Mouse (Mus musculus) midbrain, embryonic 10.5 days (tissue): ENCODE measurements around the gene Il18. TPM values are rescaled to one million over a fixed set of nuclear protein-coding genes. Genes with fewer than 3 reads are reported as not detected.

Experiments used
- DNase-seq: peaks from one replicate; pipeline ENCODE4 v3.0.0-alpha.2; 2017; ENCODE audit warnings: low spot score
- H3K27ac ChIP-seq: fragments of 300-500 bp; sonication (generic); replicated peaks from 2 replicates; pipeline ENCODE4 v1.5.1; 2016; ENCODE audit warnings: mild to moderate bottlenecking
- H3K27me3 ChIP-seq: fragments of 300-500 bp; sonication (generic); 2 replicates; pipeline ENCODE4 v1.6.1; 2016; ENCODE audit warnings: low read depth, mild to moderate bottlenecking; ENCODE audit not compliant: poor library complexity, severe bottlenecking
- H3K36me3 ChIP-seq: fragments of 300-500 bp; sonication (generic); 2 replicates; pipeline ENCODE4 v1.6.1; 2016; ENCODE audit warnings: mild to moderate bottlenecking, moderate library complexity
- H3K4me1 ChIP-seq: fragments of 300-500 bp; sonication (generic); 2 replicates; pipeline ENCODE4 v1.6.1; 2016
- H3K4me3 ChIP-seq: fragments of 300-500 bp; sonication (generic); 2 replicates; pipeline ENCODE4 v1.5.1; 2016; ENCODE audit warnings: mild to moderate bottlenecking, moderate library complexity
- H3K9me3 ChIP-seq: fragments of 300-500 bp; sonication (generic); replicated peaks from 2 replicates; pipeline ENCODE4 v1.6.1; 2016; ENCODE audit warnings: mild to moderate bottlenecking
- WGBS: fragments of 180-500 bp; shearing (Covaris S2); methylation state at CpG from one replicate; pipeline ENCODE4 v1.1.7; 2016; 5-methylcytosine and 5-hydroxymethylcytosine counted together
- polyA plus RNA-seq: library from polyadenylated mRNA; unstranded; fragments of >200 nt; fragmentation: Nextera tagmentation; extraction: Ambion mirVana; gene quantifications from 2 replicates; pipeline ENCODE4 v1.2.1, GENCODE M21; 2016

The Il18 gene
- polyA plus RNA-seq, 1 experiment from 2014 or later, result 8.9 TPM

DNA sequence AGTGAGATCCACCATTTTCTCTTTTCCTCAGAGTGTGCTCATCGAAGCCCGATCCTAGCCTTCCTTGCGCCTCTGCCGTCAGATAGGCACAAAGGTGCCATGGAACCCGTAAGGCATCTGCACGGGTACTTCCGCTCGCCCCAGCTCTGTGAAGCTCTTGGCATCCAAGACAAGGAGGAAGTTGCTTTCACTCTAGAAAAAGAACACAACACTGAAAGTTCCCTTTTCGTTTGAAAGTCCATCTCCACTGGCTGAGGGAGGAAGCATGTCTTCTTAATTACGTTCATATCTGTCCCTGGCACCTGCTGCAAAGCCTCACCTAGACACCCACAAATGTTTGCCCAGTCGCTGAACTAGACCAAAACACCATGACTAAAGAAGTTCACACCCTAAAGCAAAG is 21.3 kb upstream of the Il18 start:
- no peaks in the 10 kb centered on the region for H3K36me3 ChIP-seq
- DNase-seq, result no peak
- 87% methylated on average over 11 of the region's 11 CpGs for WGBS

DNA sequence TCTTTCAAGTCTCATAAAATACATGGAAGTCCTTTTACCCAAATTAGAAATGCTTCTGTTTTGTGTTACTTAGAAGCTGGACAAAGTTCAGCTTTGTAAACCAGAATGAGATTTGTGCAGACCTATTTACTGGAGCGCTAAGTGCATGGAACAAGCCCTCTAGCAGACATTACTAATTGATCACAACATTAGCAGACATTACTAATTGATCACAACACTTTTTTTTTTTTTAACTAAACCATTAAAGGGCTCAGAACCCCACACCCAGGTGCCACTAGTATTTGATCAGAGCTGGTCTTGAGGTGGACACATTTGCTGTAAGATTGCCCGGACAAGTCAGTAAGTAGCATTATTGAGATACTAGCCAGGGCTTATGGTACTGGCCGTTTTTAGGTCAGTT is 20.8 kb upstream of the Il18 start:
- WGBS, result 82% methylated on average over 3 of the region's 3 CpGs
- no peak for DNase-seq
- Histone ChIP-seq H3K9me3 (no peaks in the 10 kb centered on the region), H3K27me3 (no peaks in the 10 kb centered on the region), H3K36me3 (no peaks in the 10 kb centered on the region), H3K4me1 (no peaks in the 10 kb centered on the region), H3K27ac (no peak overlapping the region), H3K4me3 (no peak overlapping the region)

More for the DNA sequence above, 21.3 kb upstream of the Il18 start:
- H3K4me3 ChIP-seq, result no peak overlapping the region
- no peaks in the 10 kb centered on the region for H3K4me1 ChIP-seq
- no peaks in the 10 kb centered on the region for H3K27me3 ChIP-seq
- no peak overlapping the region for H3K27ac ChIP-seq
- H3K9me3 ChIP-seq, result no peaks in the 10 kb centered on the region

DNA sequence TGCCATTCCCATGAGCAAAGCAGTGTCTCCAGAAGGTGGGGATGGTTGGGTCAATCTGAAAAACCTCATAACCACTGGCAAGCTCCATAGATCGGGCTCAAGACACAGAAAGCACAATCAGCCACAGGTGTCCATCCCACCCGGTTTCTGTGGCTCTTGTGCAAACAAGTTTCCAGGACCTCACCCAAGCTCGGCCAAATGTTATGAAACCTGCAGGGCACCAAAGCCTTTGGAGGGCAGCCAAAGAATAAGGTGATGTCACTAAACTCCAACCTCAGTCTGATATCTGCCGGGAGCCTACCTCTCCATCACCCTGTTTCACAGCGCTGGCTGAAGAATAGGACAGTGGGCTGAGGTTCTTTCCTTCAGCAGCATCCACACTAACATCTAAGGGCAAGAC is 18.7 kb upstream of the Il18 start:
- DNase-seq, result no peak
- no peak overlapping the region for H3K27ac ChIP-seq
- no peaks in the 10 kb centered on the region for H3K27me3 ChIP-seq
- no peaks in the 10 kb centered on the region for H3K36me3 ChIP-seq
- H3K4me1 ChIP-seq, result no peaks in the 10 kb centered on the region
- 83% methylated on average over 5 of the region's 5 CpGs for WGBS
- H3K9me3 ChIP-seq, result no peaks in the 10 kb centered on the region
- no peak overlapping the region for H3K4me3 ChIP-seq

DNA sequence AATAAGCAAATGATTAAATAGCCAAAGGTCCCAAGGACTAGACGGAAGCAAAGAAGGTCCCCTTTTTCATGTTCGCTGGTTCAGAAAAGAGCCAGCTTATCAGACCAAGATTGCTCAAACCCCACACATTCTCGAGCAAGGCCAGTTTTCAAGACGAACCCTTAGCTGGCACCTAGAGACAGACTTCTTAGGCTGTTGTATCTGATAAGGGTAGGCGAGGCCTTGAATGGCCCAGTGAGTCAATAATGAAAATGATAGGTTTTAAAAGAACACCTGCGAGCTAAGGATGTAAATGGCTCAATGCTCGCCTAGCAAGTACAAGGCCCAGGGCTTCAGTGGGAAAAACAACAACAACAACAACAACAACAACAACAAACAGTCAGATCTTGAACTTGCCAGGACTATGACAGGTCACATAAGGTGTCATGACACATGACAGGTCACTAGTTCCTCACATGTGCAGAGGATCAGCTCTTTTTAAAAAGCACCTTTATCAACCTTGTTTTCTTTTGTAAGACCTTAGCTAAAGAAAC is 18.0 kb upstream of the Il18 start:
- Histone ChIP-seq H3K36me3 (no peaks in the 10 kb centered on the region), H3K4me1 (no peaks in the 10 kb centered on the region), H3K4me3 (no peak overlapping the region), H3K9me3 (no peaks in the 10 kb centered on the region), H3K27me3 (no peaks in the 10 kb centered on the region), H3K27ac (no peak overlapping the region)
- no peak for DNase-seq
- 83% methylated on average over 7 of the region's 7 CpGs for WGBS

DNA sequence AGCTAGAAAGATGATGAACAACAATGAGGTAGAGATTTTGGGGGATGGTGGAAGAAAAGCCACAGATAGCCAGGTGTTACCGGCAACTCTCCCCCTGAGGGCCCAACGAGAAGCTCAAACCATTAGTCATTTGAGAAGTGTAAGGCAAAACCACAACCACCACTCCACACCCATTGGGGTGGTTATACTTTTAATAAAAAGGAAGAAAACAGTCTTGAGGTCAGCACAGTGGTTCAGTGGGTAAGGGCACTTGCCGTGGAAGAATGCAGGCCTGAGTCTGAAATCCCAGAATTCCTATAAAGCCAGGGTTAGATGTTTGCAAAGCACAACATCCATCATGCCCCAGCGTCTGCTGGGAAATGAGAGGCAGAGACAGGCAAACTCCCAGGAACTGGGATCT is 17.3 kb upstream of the Il18 start:
- 81% methylated on average over 4 of the region's 4 CpGs for WGBS

DNA sequence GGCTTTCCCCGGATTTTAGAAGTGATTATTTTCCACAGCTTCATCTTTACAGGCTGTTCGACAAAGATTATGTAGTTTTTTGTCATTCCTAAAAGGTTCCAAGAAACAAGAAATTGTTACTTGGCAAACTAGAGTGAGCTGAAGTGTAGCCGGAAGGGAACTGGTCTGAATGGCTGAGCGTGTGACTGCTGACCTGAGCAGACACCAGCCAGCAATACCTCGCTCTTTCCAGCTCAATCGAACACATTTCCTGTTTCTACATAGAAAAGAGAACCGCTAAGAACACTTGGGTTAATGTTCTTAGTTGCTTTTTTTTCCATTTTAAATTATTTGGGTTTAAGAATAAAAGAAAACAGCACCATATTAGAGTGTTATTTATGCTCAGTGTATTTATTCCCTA is 14.5 kb upstream of the Il18 start:
- no peak overlapping the region for H3K27ac ChIP-seq

More for the DNA sequence above, 17.3 kb upstream of the Il18 start:
- Histone ChIP-seq H3K4me1 (no peaks in the 10 kb centered on the region), H3K36me3 (no peaks in the 10 kb centered on the region), H3K27me3 (no peaks in the 10 kb centered on the region), H3K9me3 (no peaks in the 10 kb centered on the region), H3K27ac (no peak overlapping the region), H3K4me3 (no peak overlapping the region)
- no peak for DNase-seq

DNA sequence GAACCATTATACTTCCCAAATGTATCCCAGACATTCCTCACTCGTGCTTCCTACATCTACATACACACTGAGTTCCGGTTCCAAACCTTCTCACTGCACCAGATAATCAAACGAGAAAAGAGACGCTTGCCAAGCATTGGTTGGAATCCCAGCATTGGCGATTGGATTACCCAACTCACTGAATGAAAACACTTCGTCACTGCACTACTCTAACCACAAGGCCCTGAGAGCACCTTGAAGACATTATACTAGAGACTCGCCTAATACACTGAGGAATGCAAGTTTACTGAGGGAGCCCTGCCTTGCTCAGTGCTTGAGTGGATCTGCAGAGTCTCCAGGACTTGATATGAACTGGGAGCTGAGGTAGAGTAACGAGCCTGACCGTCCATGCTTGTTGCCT is 12.2 kb upstream of the Il18 start:
- Histone ChIP-seq H3K4me3 (no peak overlapping the region), H3K4me1 (no peaks in the 10 kb centered on the region), H3K27ac (no peak overlapping the region), H3K9me3 (no peaks in the 10 kb centered on the region), H3K36me3 (no peaks in the 10 kb centered on the region), H3K27me3 (no peaks in the 10 kb centered on the region)
- DNase-seq, result no peak
- WGBS, result 78% methylated on average over 9 of the region's 9 CpGs

More for the DNA sequence above, 14.5 kb upstream of the Il18 start:
- Histone ChIP-seq H3K36me3 (no peaks in the 10 kb centered on the region), H3K4me1 (no peaks in the 10 kb centered on the region), H3K9me3 (no peaks in the 10 kb centered on the region), H3K27me3 (no peaks in the 10 kb centered on the region), H3K4me3 (no peak overlapping the region)
- no peak for DNase-seq
- WGBS, result 80% methylated on average over 7 of the region's 7 CpGs

DNA sequence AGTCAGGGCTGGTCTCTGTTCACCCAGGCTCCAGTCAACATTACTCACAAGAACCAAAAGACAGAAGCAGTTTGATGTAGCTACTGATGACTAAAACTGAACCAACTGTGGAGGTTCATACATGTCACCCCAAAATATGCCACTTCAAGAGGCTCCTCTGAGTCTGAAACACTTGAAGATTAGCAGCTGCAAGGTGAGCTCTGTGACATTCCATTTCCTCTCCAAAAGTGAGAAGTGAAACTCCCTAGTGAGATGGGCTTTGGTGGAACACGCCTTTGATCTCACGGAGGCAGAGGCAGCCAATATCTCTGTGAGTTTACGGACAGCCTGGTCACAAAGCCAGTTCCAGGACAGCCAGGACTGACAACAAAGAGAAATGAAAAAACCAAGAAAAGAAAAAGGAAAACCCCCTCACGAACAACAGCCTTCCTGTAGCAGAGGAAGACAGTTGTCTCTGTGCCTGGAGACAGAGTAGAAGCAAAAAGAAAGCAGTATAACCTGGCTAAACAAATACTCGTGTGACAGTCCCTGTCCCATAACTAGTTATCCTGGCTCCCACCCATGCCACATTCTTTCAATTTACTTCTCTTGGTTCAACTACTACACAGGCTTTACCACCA is 6.7 kb upstream of the Il18 start:
- H3K4me3 ChIP-seq, result no peak overlapping the region
- H3K36me3 ChIP-seq, result no peaks in the 10 kb centered on the region
- H3K27ac ChIP-seq, result no peak overlapping the region
- H3K9me3 ChIP-seq, result no peaks in the 10 kb centered on the region
- no peaks in the 10 kb centered on the region for H3K4me1 ChIP-seq
- 59% methylated on average over 5 of the region's 5 CpGs for WGBS
- no peaks in the 10 kb centered on the region for H3K27me3 ChIP-seq
- DNase-seq, result no peak

DNA sequence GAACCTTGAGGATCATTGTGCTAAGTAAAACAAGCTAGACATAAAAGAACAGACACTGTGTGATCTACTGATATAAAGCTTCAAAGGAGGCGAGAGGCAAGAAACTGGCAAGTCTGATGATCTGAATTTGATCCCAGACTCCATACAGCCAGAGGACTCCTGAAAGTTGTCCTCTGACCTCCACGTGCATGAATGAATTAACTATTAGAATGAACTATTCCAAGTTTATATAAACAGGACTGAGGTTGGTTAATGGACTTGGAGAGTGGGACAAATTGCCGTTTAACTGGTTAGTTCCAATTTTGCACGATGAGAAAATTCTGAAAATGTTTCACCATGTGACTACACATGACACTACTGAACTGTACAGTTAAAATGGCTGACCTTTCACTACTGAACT is 5.7 kb upstream of the Il18 start:
- Histone ChIP-seq H3K27ac (no peak overlapping the region), H3K4me1 (peaks cover 5% of the 10 kb centered on the region), H3K27me3 (no peaks in the 10 kb centered on the region), H3K4me3 (no peak overlapping the region), H3K9me3 (no peaks in the 10 kb centered on the region), H3K36me3 (no peaks in the 10 kb centered on the region)
- WGBS, result 84% methylated on average over 4 of the region's 4 CpGs
- no peak for DNase-seq

DNA sequence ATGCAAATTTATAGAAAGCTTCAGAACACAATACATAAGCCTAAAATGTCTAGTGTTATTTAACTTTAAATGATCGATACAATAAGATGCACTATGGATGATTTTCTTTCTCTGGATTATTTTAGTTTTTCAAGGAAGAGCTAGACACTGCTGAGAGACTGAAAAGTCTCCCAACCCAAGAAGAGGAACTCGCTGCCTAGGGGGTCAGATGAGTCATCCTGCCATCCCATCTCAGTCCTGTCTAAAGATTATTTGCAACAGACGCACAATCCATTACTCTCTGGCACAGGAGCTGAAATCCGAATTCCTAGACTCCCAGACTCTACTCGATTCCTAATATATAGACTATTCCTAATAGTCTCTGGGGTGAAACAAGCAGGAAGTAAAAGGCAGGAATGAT is 2.4 kb upstream of the Il18 start:
- Histone ChIP-seq H3K4me3 (no peak overlapping the region), H3K36me3 (no peaks in the 10 kb centered on the region), H3K4me1 (peaks cover 22% of the 10 kb centered on the region), H3K27me3 (no peaks in the 10 kb centered on the region), H3K9me3 (no peaks in the 10 kb centered on the region), H3K27ac (no peak overlapping the region)
- WGBS, result 88% methylated on average over 5 of the region's 5 CpGs
- DNase-seq, result no peak

DNA sequence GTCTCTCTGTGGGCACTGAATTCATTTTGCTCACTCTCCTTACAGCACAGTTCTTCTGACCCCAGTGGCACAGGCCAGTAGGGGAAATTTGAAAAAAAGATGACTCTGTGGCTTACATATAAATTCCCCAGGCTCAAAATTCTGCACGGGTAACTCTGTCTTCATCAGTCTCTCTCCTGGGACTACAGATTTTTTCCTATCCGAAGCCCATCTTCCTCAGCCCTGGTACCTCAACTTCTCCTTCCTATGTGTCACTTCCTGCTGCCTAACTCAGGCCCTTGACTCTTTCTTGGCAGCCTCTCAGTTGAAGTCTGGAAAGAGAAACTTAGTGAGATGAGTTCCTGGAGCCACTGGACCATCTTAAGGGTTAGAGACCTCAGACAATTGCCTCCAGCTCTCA is 1.1 kb upstream of the Il18 start:
- peak overlapping the region; percentile 89 for H3K27ac ChIP-seq
- WGBS, result 83% methylated on average over 2 of the region's 2 CpGs
- no peak for DNase-seq
- peaks cover 22% of the 10 kb centered on the region for H3K4me1 ChIP-seq
- H3K36me3 ChIP-seq, result no peaks in the 10 kb centered on the region
- no peaks in the 10 kb centered on the region for H3K27me3 ChIP-seq
- H3K4me3 ChIP-seq, result no peak overlapping the region
- H3K9me3 ChIP-seq, result no peaks in the 10 kb centered on the region

DNA sequence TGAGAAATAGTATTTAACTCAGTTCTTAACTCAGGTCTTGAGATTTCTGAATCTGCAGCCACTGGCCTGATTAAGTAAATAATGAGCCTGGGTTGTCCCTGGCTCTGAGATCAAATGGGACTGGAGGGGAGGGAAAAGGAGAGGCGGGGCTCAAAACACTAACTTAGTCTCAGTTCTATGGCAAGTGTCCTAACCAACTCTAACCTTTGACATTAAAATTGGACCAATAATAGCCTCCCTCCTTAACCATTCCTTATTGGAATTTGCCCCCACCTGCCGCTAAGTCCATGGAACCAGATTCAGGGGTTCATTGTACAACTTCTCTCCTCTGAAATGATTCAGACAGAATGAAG is 443 bp downstream of the Il18 start, which contains the start of gene Bco2:
Gene Bco2, minus strand, starts transcription at position 88 of the 353 bp plus-strand sequence.
- 15% methylated on average over 2 of the region's 2 CpGs for WGBS
- Histone ChIP-seq H3K9me3 (no peaks in the 10 kb centered on the region), H3K4me3 (peak within 1 kb of the TSS; percentile 46), H3K27ac (peak within 1 kb of the TSS; percentile 89), H3K36me3 (no peaks in the 10 kb centered on the region), H3K4me1 (peaks cover 22% of the 10 kb centered on the region), H3K27me3 (no peaks in the 10 kb centered on the region)
- DNase-seq, result no peak

DNA sequence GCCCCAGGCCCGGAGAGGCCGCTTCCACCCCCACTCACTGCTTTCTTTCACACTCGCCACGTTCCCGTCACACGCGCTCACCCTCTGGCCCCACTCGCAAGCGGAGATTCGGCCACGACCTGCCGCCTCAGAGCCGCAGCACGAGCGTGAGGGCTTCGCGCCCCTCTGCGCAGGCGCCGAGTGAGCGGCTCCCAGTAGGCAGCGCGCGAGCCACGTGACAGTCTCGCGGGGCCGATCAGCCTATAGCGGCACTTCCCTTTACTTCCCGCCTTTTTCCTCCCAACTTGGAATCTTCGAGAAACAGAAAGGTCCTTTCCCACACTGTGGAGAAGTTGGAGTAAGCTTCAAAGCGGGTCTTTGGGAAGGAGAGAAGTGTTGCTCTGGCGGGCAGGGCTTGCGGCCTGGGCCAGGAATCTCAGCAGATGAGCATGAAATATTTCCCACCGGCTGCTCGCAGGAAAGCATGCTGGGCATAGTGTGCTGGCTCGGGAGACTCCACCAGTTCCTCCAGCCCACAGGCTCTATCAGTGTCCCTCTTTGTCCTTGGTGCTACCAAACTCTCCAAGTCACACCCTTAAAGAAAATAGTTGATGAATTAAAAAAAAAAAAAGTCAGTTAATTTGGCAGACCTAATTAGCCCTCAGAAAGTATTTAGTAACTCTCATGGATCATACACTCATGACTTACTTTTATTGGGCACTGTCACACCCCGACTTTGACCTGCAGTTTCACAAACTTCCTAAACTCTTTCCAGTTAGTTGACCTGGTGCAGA is 6.7 kb downstream of the Il18 start, which contains the start of gene Tex12:
Gene Tex12, minus strand, starts transcription at position 181 of the 773 bp plus-strand sequence.
- Histone ChIP-seq H3K27me3 (no peaks in the 10 kb centered on the region), H3K27ac (no peak within 1 kb of the TSS), H3K4me3 (no peak within 1 kb of the TSS), H3K4me1 (no peaks in the 10 kb centered on the region), H3K9me3 (0 out of 2 replicates have a peak, but pooled peaks cover 8% of the 10 kb centered on the region), H3K36me3 (0 out of 2 replicates have a peak, but pooled peaks cover 4% of the 10 kb centered on the region)
- DNase-seq, result no peak
- WGBS, result 88% methylated on average over 38 of the region's 38 CpGs
